Mouse (Mus musculus) liver, postnatal 0 days (tissue): ENCODE measurements around the gene Ms4a6b.
"Not testable (repeated sequence)": the region's sequence is repeated elsewhere in the genome, so short reads cannot be mapped to it uniquely, and the experiment has no call there.

Experiments used
- CTCF ChIP-seq: sonication (generic); IDR thresholded peaks from 2 replicates; pipeline ENCODE4 v1.5.1; 2016; ENCODE audit warnings: antibody characterized with exemption, low read depth
- EP300 ChIP-seq: IDR thresholded peaks from 2 replicates; pipeline ENCODE4 v1.6.1; 2016; ENCODE audit warnings: antibody characterized with exemption, low read depth, mild to moderate bottlenecking

DNA sequence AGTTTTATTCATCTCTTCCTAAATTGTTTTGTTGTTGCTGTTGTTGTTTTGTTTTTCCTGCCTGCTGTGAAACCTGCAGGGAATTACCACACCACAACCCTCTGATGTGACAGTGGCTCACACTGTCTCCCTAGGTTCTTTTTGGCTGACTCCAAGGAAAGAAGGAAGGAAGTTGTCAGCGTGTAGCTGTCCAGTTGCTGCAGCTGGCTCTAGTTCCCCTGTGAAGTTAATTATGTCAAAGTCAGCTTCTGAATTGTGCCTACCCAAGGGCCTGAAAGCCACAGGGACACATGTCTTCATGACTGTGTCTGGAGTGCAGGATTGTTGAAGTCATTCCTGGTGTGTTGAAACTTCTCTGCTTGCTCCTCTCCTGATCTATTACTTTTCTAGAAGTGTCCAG lies 1.1 kb downstream of the Ms4a6b start:
- TF ChIP-seq CTCF, EP300: not testable (repeated sequence)
